Mouse (Mus musculus): ENCODE results near the gene Smg5. TPM values are rescaled to one million over a fixed set of nuclear protein-coding genes. Genes with fewer than 3 reads are reported as not detected.
A peak's percentile ranks its signal among the peaks of the same experiment; 100 is the strongest.
"Not testable (repeated sequence)": the region's sequence is repeated elsewhere in the genome, so short reads cannot be mapped to it uniquely, and the experiment has no call there.

The Smg5 gene
- 48.8 and 57.2 TPM in 2 replicates for polyA plus RNA-seq (2014; fragmentation: Nextera tagmentation; extraction: Ambion mirVana)

GRCm38 (mm10) chr3:88336058-88337013 is at the start of gene Smg5, which contains the start of gene Tmem79:
TSS of gene Smg5 (plus strand) at chr3:88336260.
TSS of gene Tmem79 (minus strand) at chr3:88336148.
- 2% methylated on average over 46 of the region's 66 CpGs for WGBS
- no peaks in the 10 kb centered on the region for H3K9me3 ChIP-seq (ENCODE audit: control insufficient read depth, low read length)
- ATAC-seq (ENCODE audit: insufficient read depth, low FRiP score, low TSS enrichment) (peak; percentile 92), DNase-seq (ENCODE audit: low spot score) (peak; percentile 94)
- H3K9ac ChIP-seq (ENCODE audit: low read length), result peak within 1 kb of the TSS; percentile 80
- H3K4me3 ChIP-seq (ENCODE audit: low read depth, low read length), result peak within 1 kb of the TSS; percentile 63
- no peaks in the 10 kb centered on the region for H3K27me3 ChIP-seq (ENCODE audit: control insufficient read depth, insufficient read depth, low read length)
- peaks cover 10% of the 10 kb centered on the region; the same call in 1 of the 2 replicates for H3K4me1 ChIP-seq (ENCODE audit: control insufficient read depth, insufficient read depth, low read length)
- H3K27ac ChIP-seq (ENCODE audit: low read depth, low read length), result peak within 1 kb of the TSS; percentile 67
- H3K36me3 ChIP-seq (ENCODE audit: control insufficient read depth, insufficient read depth, low read length), result no peaks in the 10 kb centered on the region
- peak within 1 kb of the TSS; percentile 65 for H3K4me2 ChIP-seq (ENCODE audit: low read depth)

- Histone ChIP-seq H3K27ac (ENCODE audit: low read depth, low read length) (no peak within 1 kb of the TSS), H3K27me3 (ENCODE audit: control insufficient read depth, insufficient read depth, low read length) (no peaks in the 10 kb centered on the region), H3K9me3 (ENCODE audit: control insufficient read depth, low read length) (no peaks in the 10 kb centered on the region), H3K4me1 (ENCODE audit: control insufficient read depth, insufficient read depth, low read length) (no peaks in the 10 kb centered on the region), H3K4me3 (ENCODE audit: low read depth, low read length) (no peak within 1 kb of the TSS), H3K36me3 (ENCODE audit: control insufficient read depth, insufficient read depth, low read length) (no peaks in the 10 kb centered on the region), H3K4me2 (ENCODE audit: low read depth) (no peak within 1 kb of the TSS), H3K9ac (ENCODE audit: low read length) (no peak within 1 kb of the TSS)
- 97% methylated on average over 4 of the region's 4 CpGs for WGBS
- ATAC-seq (ENCODE audit: insufficient read depth, low FRiP score, low TSS enrichment) (no peak), DNase-seq (ENCODE audit: low spot score) (no peak)
Observed at GRCm38 (mm10) chr3:88287110-88287509, 49.0 kb upstream of the Smg5 start, which contains the start of gene Gm38392. TSS of gene Gm38392 (minus strand) at chr3:88287210.

GRCm38 (mm10) chr3:88288133-88288713 is 47.8 kb upstream of the Smg5 start:
- H3K9me3 ChIP-seq (ENCODE audit: control insufficient read depth, low read length); H3K36me3 ChIP-seq (ENCODE audit: control insufficient read depth, insufficient read depth, low read length); H3K4me3 ChIP-seq (ENCODE audit: low read depth, low read length); ATAC-seq (ENCODE audit: insufficient read depth, low FRiP score, low TSS enrichment); H3K4me2 ChIP-seq (ENCODE audit: low read depth); H3K4me1 ChIP-seq (ENCODE audit: control insufficient read depth, insufficient read depth, low read length); H3K9ac ChIP-seq (ENCODE audit: low read length); H3K27me3 ChIP-seq (ENCODE audit: control insufficient read depth, insufficient read depth, low read length); DNase-seq (ENCODE audit: low spot score); H3K27ac ChIP-seq (ENCODE audit: low read depth, low read length): not testable (repeated sequence)
- WGBS, result 80% methylated on average over 8 of the region's 10 CpGs

- Histone ChIP-seq H3K9me3 (ENCODE audit: control insufficient read depth, low read length) (no peaks in the 10 kb centered on the region), H3K4me3 (ENCODE audit: low read depth, low read length) (no peak overlapping the region), H3K4me2 (ENCODE audit: low read depth) (no peak overlapping the region), H3K27me3 (ENCODE audit: control insufficient read depth, insufficient read depth, low read length) (no peaks in the 10 kb centered on the region), H3K27ac (ENCODE audit: low read depth, low read length) (no peak overlapping the region), H3K36me3 (ENCODE audit: control insufficient read depth, insufficient read depth, low read length) (no peaks in the 10 kb centered on the region), H3K9ac (ENCODE audit: low read length) (no peak overlapping the region), H3K4me1 (ENCODE audit: control insufficient read depth, insufficient read depth, low read length) (peaks cover 2% of the 10 kb centered on the region; the same call in 1 of the 2 replicates)
- DNase-seq (ENCODE audit: low spot score), result no peak
- 52% methylated on average over 4 of the region's 4 CpGs for WGBS
- ATAC-seq (ENCODE audit: insufficient read depth, low FRiP score, low TSS enrichment), result no peak
Observed at GRCm38 (mm10) chr3:88291970-88292369, 44.1 kb upstream of the Smg5 start.

GRCm38 (mm10) chr3:88295272-88295671 is 40.8 kb upstream of the Smg5 start:
- not testable (repeated sequence) for H3K36me3 ChIP-seq (ENCODE audit: control insufficient read depth, insufficient read depth, low read length); H3K4me3 ChIP-seq (ENCODE audit: low read depth, low read length); H3K9me3 ChIP-seq (ENCODE audit: control insufficient read depth, low read length); ATAC-seq (ENCODE audit: insufficient read depth, low FRiP score, low TSS enrichment); DNase-seq (ENCODE audit: low spot score); H3K27ac ChIP-seq (ENCODE audit: low read depth, low read length); H3K27me3 ChIP-seq (ENCODE audit: control insufficient read depth, insufficient read depth, low read length)
- WGBS, result 75% methylated on average over 1 of the region's 1 CpGs
- H3K4me2 ChIP-seq (ENCODE audit: low read depth), result peak overlapping the region; percentile 55; the same call in 1 of the 2 replicates
- H3K4me1 ChIP-seq (ENCODE audit: control insufficient read depth, insufficient read depth, low read length), result peaks cover 10% of the 10 kb centered on the region
- peak overlapping the region; percentile 84; the same call in 1 of the 2 replicates for H3K9ac ChIP-seq (ENCODE audit: low read length)

GRCm38 (mm10) chr3:88296110-88296560 is 39.9 kb upstream of the Smg5 start:
- peak; percentile 51 for ATAC-seq (ENCODE audit: insufficient read depth, low FRiP score, low TSS enrichment)
- under 1% methylated on average over 12 of the region's 12 CpGs for WGBS
- peaks cover 12% of the 10 kb centered on the region for H3K36me3 ChIP-seq (ENCODE audit: control insufficient read depth, insufficient read depth, low read length)
- no peaks in the 10 kb centered on the region for H3K27me3 ChIP-seq (ENCODE audit: control insufficient read depth, insufficient read depth, low read length)
- H3K27ac ChIP-seq (ENCODE audit: low read depth, low read length), result peak overlapping the region; percentile 34; the same call in 1 of the 2 replicates
- no peaks in the 10 kb centered on the region for H3K9me3 ChIP-seq (ENCODE audit: control insufficient read depth, low read length)
- peak overlapping the region; percentile 84 for H3K9ac ChIP-seq (ENCODE audit: low read length)
- no peak for DNase-seq (ENCODE audit: low spot score)
- peak overlapping the region; percentile 77 for H3K4me3 ChIP-seq (ENCODE audit: low read depth, low read length)
- peaks cover 10% of the 10 kb centered on the region for H3K4me1 ChIP-seq (ENCODE audit: control insufficient read depth, insufficient read depth, low read length)
- H3K4me2 ChIP-seq (ENCODE audit: low read depth), result peak overlapping the region; percentile 55

- peak; percentile 98 for DNase-seq (ENCODE audit: low spot score)
- no peaks in the 10 kb centered on the region for H3K27me3 ChIP-seq (ENCODE audit: control insufficient read depth, insufficient read depth, low read length)
- ATAC-seq (ENCODE audit: insufficient read depth, low FRiP score, low TSS enrichment), result peak; percentile 98
Observed at GRCm38 (mm10) chr3:88296561-88297318, 39.3 kb upstream of the Smg5 start, which contains the start of the genes Tsacc and Cct3. TSS of gene Tsacc (minus strand) at chr3:88296999. TSS of gene Cct3 (plus strand) at chr3:88297116.

GRCm38 (mm10) chr3:88297321-88297851 is 38.7 kb upstream of the Smg5 start:
- Histone ChIP-seq H3K36me3 (ENCODE audit: control insufficient read depth, insufficient read depth, low read length) (peaks cover 14% of the 10 kb centered on the region), H3K9me3 (ENCODE audit: control insufficient read depth, low read length) (no peaks in the 10 kb centered on the region), H3K4me1 (ENCODE audit: control insufficient read depth, insufficient read depth, low read length) (peaks cover 10% of the 10 kb centered on the region), H3K4me2 (ENCODE audit: low read depth) (peak overlapping the region; percentile 79), H3K27me3 (ENCODE audit: control insufficient read depth, insufficient read depth, low read length) (no peaks in the 10 kb centered on the region), H3K9ac (ENCODE audit: low read length) (peak overlapping the region; percentile 84), H3K4me3 (ENCODE audit: low read depth, low read length) (peak overlapping the region; percentile 77), H3K27ac (ENCODE audit: low read depth, low read length) (peak overlapping the region; percentile 85)
- DNase-seq (ENCODE audit: low spot score), result no peak
- no peak for ATAC-seq (ENCODE audit: insufficient read depth, low FRiP score, low TSS enrichment)
- WGBS, result under 1% methylated on average over 30 of the region's 30 CpGs

More at GRCm38 (mm10) chr3:88296561-88297318, 39.3 kb upstream of the Smg5 start, which contains the start of the genes Tsacc and Cct3:
- Histone ChIP-seq H3K9ac (ENCODE audit: low read length) (peak within 1 kb of the TSS; percentile 84), H3K27ac (ENCODE audit: low read depth, low read length) (peak within 1 kb of the TSS; percentile 85), H3K36me3 (ENCODE audit: control insufficient read depth, insufficient read depth, low read length) (peaks cover 12% of the 10 kb centered on the region), H3K4me2 (ENCODE audit: low read depth) (peak within 1 kb of the TSS; percentile 79), H3K9me3 (ENCODE audit: control insufficient read depth, low read length) (no peaks in the 10 kb centered on the region), H3K4me3 (ENCODE audit: low read depth, low read length) (peak within 1 kb of the TSS; percentile 77), H3K4me1 (ENCODE audit: control insufficient read depth, insufficient read depth, low read length) (peaks cover 10% of the 10 kb centered on the region)
- under 1% methylated on average over 44 of the region's 44 CpGs for WGBS

Data from neural tube, embryonic 11.5 days (tissue).